Mouse (Mus musculus): ENCODE data around the gene Zfp422.

DNA sequence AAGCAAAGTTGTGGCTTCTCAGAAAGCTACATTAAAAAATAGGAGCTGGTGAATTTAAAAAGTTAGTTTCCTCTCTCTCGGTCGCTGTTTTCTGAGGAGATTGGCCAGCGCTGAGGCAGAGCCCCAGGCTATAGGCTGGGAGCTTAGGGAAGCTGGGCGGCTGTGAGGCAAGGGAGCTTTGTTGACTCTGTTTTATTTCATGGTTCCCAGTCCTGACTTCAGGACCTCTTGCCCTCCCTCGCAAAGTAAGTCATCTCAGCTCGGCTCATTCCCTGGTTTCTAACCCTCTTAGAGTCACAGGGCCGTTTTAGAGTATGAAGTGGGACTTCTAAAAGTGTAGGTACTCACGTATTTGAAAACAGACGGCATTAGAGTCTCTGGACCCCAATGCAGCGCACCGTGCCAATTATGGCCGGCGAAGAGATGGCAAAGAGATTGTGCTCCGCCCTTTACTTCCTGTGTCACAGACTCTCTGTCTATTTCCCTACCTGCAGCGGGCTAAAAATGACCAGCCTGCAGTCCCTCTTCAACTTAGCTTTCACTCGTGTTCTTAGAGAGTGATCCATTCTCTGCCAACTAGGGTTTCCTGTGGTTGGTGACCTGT lies 45.6 kb upstream of the Zfp422 start:
- TF ChIP-seq CTCF (IDR thresholded peaks at IDR 0.05; ENCODE audit: low read depth, low read length) (no peak), POLR2A (IDR thresholded peaks at IDR 0.05; ENCODE audit: borderline replicate concordance, low read depth, low read length) (no peak)
